Mouse (Mus musculus): ENCODE measurements at regions not wholly inside any gene's neighbourhood (a gene's known extent, or its start where the extent isn't known, plus 50 kb on each side); places are given as distances from the start of the nearest gene placed in this dataset.
A peak's percentile ranks its signal among the peaks of the same experiment; 100 is the strongest.

DNA sequence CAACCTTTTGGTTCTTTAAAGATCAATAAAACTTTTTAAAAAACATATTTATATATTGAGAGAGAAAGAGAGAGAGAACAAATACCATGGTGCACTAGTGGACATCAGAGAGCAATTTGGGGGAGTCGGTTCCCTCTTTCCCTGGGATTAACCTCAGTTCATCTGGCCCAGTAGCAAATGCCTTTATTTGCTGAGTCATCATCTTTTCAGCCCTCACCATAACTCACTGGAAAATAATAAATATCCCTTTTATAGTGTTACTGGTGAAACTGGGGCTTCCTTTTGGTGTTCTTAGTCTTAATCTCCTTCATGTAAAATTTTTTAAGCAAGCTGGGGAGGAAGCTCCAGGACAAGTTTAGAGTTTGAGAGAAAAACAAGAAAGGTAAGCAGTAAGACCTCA lies 105.3 kb upstream of the Arg1 start:
- DNase-seq (ENCODE audit: low spot score in 2 of 2) = no peak

GRCm38 (mm10) chr10:25029387-25029915 lies 102.2 kb upstream of the Arg1 start:
- DNase-seq (ENCODE audit: low spot score in 2 of 2) = no peak

DNA sequence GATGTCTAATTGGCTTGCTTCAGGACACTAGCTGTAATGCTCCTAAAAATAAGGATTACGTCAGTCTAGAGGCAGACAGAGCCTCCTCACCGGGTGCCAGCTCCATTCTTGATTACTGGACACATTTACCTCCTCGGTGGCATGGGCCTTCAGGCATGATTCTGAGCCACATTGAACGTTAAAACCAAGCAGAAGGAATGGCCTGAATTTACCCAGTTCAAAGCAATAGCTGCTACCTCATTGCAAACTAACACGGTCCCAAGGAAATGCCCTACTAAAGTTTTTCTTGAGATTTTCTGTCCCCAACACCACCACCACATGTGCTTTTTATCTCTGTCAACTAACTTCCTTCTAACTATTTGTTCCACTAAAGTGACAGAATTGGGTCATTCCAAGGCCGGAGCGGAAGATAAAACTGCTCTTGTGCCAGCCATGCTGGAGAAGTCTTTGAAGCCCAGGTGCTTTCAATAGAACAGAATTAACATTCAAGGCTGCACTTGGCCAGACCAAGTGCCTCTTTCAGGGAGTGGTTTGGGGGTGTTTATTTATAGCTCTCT lies 96.4 kb upstream of the Arg1 start:
- DNase-seq (ENCODE audit: low spot score in 2 of 2) = peak in 1 of 2 experiments; percentile 28

GRCm38 (mm10) chr10:25023044-25023540 lies 95.8 kb upstream of the Arg1 start:
- DNase-seq (ENCODE audit: low spot score in 2 of 2) = no peak

DNA sequence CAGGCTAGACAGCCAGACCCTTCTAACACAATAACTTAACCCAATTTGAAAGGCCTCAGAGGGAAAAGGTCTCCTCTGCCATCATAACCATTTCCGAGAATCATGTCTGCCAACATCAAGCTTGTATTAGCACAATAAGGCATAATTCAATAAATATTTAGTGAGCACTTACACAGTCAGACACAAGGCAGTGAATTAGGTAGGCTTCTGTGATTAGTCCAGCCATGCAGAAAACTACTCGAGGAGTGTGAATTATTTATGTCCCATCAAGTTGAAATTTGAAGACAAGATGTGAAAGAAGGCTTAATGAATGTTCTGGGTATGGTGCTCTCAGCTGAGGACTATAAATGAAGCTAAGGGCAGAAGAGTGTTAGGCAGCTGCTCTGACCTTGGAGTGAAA lies 91.7 kb upstream of the Arg1 start:
- no peak for DNase-seq (ENCODE audit: low spot score in 2 of 2)

- DNase-seq (ENCODE audit: low spot score in 2 of 2) = no peak
These were observed 90.6 kb upstream of the Arg1 start for GRCm38 (mm10) chr10:25017843-25018242.

DNA sequence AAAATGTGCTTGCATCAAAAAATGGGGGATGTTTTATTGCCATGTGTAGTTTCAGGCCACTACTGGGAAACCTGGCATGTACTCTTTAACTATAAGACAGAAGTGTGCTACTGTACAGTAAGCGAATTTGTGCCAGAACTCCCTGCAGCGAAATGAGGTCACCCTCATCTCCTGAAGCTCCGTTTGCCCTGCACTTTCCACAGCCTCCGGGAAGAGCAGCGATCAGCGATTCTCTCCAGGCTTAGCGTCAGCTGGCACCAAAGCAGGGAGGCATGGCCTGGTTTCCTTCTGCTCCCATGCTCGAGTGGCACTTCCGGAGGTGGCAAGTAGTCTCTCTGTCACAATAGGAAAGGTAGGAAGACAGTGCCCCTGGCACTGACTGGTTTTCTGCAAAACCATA lies 88.8 kb upstream of the Arg1 start:
- DNase-seq (ENCODE audit: low spot score in 2 of 2) = no peak

GRCm38 (mm10) chr10:25012129-25012528 lies 84.8 kb upstream of the Arg1 start:
- no peak for DNase-seq (ENCODE audit: low spot score in 2 of 2)

- DNase-seq (ENCODE audit: low spot score in 2 of 2) = peak; percentile 64 to 76
These were observed 74.0 kb upstream of the Arg1 start for GRCm38 (mm10) chr10:25001299-25001698.

DNA sequence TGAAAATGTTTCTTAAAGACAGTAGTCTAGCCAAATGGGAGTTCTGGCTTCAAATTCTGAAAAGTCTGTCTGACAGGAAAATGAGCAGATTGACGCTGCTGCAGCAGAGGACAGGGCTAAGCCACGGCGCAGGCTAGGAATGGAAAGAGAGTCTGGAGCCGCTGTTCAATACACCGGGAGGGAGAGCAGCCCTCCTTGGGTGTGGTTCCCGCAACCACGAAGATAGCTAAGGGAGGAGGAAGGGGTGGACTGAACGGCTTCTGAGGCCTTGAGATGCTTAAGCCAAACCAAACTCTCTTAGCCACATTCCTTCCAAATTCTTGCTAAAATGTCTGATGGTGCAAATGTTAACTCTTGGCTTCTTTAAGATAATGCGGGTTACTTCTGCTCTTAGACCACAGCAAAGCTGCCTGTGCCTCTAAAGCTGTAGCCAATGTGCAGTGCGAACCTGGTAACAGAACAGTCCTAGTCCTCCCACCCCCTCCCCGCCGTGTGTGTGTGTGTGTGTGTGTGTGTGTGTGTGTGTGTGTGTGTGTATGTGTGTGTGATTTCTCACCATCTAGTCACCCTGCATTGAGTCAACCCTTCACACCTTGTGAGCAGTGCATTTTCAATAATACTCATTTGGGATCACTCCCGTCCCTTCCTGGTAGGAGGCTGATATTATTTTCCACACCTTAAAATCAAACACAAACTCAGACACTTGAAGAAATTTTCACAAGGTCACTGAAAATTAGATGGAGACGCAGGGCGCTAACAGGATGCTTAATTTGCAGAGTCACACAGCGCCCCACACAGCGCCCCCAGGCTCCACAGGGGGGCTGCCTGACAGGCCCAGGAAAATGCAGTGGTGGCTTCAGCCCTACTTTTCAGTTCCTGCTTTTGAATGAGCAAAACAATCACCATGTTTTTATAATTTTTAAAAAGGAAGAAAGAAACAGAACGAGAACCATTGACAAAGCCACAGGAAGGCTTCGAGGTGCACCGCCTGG lies 73.2 kb upstream of the Arg1 start:
- no peak for DNase-seq (ENCODE audit: low spot score in 2 of 2)

DNA sequence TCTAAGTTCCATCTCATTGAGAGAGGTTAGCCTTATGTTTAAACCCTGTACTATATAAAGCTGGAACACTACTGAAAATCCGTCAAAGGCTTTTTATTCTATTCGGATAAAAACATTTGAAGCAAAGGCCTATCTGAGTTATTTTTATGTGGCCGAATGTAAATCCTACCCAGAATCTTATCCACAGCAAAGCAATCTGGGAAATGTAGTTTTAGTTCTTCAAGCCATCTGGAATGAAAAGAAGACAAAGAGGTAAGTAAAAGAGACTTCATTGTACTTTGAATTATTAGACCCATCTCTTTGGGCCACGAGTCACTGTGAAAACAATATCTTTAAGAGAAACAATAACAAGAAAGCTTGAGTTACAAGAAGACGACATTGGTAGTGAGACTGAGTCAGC lies 72.5 kb upstream of the Arg1 start:
- DNase-seq (ENCODE audit: low spot score in 2 of 2) = no peak

DNA sequence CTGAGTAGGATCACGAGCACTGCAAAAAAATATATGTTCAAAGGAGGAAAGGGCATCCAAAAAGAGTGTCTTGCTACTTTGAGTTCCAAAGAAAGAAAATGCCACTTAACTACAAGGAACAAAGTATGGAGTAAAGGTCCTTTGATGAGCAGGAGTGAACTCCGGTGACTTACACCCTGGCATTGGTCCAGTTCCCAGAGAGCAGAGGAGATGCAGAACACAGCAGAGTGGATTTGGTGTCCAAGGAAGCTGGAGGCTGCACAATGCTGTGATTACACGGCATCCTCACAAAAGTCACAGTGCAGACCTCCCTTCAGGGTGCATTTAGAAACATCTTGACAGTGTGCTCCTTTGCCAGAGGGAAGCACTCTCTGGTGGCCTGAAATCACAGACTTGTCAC lies 70.4 kb upstream of the Arg1 start:
- no peak for DNase-seq (ENCODE audit: low spot score in 2 of 2)

DNA sequence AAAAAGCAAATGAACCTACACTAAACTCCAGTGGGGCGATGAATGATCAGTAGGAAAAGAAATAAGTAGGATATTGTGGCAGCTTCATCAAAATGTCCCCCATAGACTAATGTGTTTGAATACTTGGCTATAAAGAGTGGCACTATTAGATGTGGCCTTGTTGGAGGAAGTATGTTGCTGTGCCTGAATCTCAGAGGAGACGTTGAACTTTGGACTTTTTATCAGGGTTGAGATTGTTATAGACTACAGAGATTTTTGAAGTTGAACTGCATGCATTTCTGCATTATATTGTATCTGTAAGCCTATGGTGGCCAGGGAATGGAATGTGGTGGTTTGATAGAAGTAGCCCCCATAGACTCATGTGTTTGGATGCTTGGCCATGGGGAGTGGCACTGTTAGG lies 68.5 kb upstream of the Arg1 start:
- DNase-seq (ENCODE audit: low spot score in 2 of 2) = no peak

DNA sequence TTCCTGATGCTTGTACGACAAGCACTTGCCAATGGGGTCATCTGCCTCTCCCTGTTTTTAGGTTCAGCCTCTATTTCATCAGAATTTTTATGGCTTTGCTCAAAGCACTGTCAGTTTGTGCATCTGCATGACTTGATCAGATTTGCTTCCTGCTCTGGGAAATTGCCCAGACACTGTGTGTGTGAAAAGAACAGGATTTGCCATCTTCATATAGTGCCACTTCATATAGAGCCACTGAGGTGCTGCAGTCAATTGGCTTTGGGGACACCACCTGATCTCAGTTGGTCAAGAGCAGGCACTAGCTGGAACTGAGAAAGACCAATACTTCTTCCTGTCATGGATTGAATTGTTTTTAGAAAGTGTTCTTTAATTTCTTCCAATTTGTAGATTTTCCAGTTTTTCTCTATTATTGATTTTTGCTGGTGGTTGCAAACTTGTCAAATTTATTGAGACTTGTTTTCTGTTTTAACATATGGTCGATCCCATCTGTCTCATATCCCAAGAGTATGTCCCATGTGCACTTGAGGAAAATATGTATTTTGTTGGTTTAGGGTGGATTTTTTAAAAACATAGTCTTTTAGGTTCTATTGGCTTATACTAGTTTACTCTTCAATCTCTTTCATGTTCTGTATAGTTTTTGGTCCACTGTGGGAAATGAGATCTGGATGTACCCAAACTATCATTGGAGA lies 62.8 kb upstream of the Arg1 start:
- no peak for DNase-seq (ENCODE audit: low spot score in 2 of 2)

DNA sequence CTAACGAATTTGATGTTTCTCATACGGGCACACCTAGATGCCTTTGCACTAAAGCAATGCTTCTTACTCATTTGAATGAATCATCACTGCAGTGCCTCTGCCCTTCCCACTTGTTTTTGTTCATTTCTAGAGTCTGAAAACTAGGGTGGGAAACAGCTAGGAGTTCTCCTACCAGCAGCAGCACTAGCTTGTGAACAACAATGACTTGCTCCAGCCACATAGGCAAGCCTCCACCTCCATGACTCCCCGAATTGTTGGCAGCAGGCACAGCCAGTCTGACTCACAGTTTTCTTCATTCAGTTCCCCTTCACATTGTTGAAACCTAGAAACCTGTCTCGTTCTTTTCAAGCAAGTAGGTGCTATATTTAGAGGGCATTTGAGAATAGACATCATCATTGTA lies 57.5 kb upstream of the Arg1 start:
- peak; percentile 64 to 73 for DNase-seq (ENCODE audit: low spot score in 2 of 2)

DNA sequence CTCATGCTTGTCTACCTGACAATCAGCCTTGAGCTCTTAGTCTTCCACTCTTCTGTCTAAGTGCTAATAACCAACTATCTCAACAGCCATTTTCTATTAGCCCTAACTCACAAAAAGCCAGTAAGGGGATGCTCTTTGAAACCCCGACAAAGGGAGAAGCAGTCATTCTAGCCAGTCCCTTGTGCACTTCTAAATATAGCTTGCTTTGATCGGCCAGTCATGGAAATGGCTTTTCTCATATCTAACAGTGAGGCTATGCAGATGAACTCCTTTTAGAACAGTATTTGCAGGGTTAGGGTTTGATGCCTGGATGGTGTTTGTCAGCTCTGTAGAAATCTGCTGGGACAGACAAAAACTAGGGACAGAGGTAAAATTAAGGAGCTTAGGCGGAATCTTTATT lies 54.5 kb upstream of the Arg1 start:
- DNase-seq (ENCODE audit: low spot score in 2 of 2) = no peak

Measured in right cerebral cortex, postnatal 36 days (tissue).